Mouse (Mus musculus) layer of hippocampus, adult 18-20 months (tissue): ENCODE results near the gene Nfe2l2. TPM values are rescaled to one million over a fixed set of nuclear protein-coding genes. Genes with fewer than 3 reads are reported as not detected.

Experiments used
- DNase-seq, 2 experiments: peaks; one replicate each; pipeline ENCODE4 v3.0.0; 2022; ENCODE audit warnings: low spot score in 2 of 2
- total RNA-seq, 2 experiments: library from RNA; stranded (reverse); gene quantifications; 2 replicates each; pipeline ENCODE4 v1.2.3; 2021

Gene Nfe2l2
- total RNA-seq, 2 experiments from 2014 or later = 14.5 to 16.3 TPM

GRCm38 (mm10) chr2:75689482-75690158, 14.8 kb downstream of the Nfe2l2 start:
- DNase-seq = no peak

- no peak for DNase-seq
Observed at GRCm38 (mm10) chr2:75688901-75689300, 15.5 kb downstream of the Nfe2l2 start.

- DNase-seq = no peak
Observed at GRCm38 (mm10) chr2:75687040-75687749, 17.2 kb downstream of the Nfe2l2 start.

GRCm38 (mm10) chr2:75685458-75685861, 19.0 kb downstream of the Nfe2l2 start:
- no peak for DNase-seq

GRCm38 (mm10) chr2:75684526-75684925, 19.9 kb downstream of the Nfe2l2 start:
- DNase-seq = no peak

GRCm38 (mm10) chr2:75682978-75683709, 21.3 kb downstream of the Nfe2l2 start:
- DNase-seq = peak in 1 of 2 experiments; percentile 75

GRCm38 (mm10) chr2:75681439-75681838, 23.0 kb downstream of the Nfe2l2 start:
- no peak for DNase-seq

- DNase-seq = no peak
Observed at GRCm38 (mm10) chr2:75679947-75680346, 24.5 kb downstream of the Nfe2l2 start.

GRCm38 (mm10) chr2:75676567-75676966, 27.9 kb downstream of the Nfe2l2 start:
- no peak for DNase-seq

- no peak for DNase-seq
Observed at GRCm38 (mm10) chr2:75672561-75672960, 31.9 kb downstream of the Nfe2l2 start.

GRCm38 (mm10) chr2:75671337-75671660, 33.1 kb downstream of the Nfe2l2 start:
- no peak for DNase-seq

GRCm38 (mm10) chr2:75670446-75671336, 33.8 kb downstream of the Nfe2l2 start:
- no peak for DNase-seq

- DNase-seq = no peak
Observed at GRCm38 (mm10) chr2:75669491-75670445, 34.7 kb downstream of the Nfe2l2 start.

GRCm38 (mm10) chr2:75661106-75661505, 43.3 kb downstream of the Nfe2l2 start:
- no peak for DNase-seq

GRCm38 (mm10) chr2:75660255-75660948, 44.0 kb downstream of the Nfe2l2 start:
- DNase-seq = no peak

- peak; percentile 85 to 93 for DNase-seq
Observed at GRCm38 (mm10) chr2:75659629-75659960, 44.8 kb downstream of the Nfe2l2 start.

- DNase-seq = peak; percentile 99 to 100
Observed at GRCm38 (mm10) chr2:75658727-75659628, 45.5 kb downstream of the Nfe2l2 start, which contains the start of gene Hnrnpa3. Hnrnpa3 (plus strand) TSS chr2:75659261.
